Mouse (Mus musculus): ENCODE results near the gene Fpr1. TPM values are rescaled to one million over a fixed set of nuclear protein-coding genes. Genes with fewer than 3 reads are reported as not detected.
A peak's percentile ranks its signal among the peaks of the same experiment; 100 is the strongest.

Fpr1 gene
- polyA plus RNA-seq, 1 experiment from 2014 or later, result 13.7 TPM

DNA sequence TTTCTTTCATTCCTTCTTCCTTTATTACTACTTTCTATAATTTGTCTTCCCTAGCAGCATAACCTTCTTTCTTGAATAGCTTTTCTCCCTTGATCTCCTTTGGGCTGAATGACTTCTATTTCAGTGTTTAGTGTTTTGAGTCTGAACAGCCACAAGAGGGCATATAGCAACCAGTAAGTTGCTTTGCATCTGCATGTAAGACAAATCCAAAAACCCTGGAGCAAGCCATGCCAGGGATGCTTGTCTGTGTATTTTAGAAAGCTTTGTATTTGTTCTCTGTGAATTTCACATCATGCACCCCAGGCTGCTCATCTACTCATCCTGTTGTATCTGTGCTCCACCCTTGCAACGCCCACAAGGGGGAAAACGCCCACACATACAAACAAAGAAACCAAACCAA lies 15.5 kb upstream of the Fpr1 start:
- Histone ChIP-seq H3K27me3 (replicated peaks; ENCODE audit: insufficient read depth, low read length) (no peaks in the 10 kb centered on the region), H3K4me2 (replicated peaks; ENCODE audit: low read depth, low read length) (no peak overlapping the region), H3K4me1 (ENCODE audit: insufficient read depth, low read depth, low read length) (no peaks in the 10 kb centered on the region), H3K27ac (ENCODE audit: low read length) (no peak overlapping the region), H3K36me3 (ENCODE audit: insufficient read depth, low read length) (no peaks in the 10 kb centered on the region), H3K9me3 (ENCODE audit: low read length) (no peaks in the 10 kb centered on the region), H3K4me3 (ENCODE audit: low read depth, low read length) (no peak overlapping the region), H3K9ac (replicated peaks; ENCODE audit: low read depth) (no peak overlapping the region)
- TF ChIP-seq CTCF (IDR thresholded peaks at IDR 0.05) (peak; percentile 55), EP300 (IDR thresholded peaks at IDR 0.05) (no peak)
- ATAC-seq (no peak), DNase-seq (ENCODE audit: low spot score) (peak; percentile 39)
- 73% methylated on average over 2 of the region's 2 CpGs for WGBS

DNA sequence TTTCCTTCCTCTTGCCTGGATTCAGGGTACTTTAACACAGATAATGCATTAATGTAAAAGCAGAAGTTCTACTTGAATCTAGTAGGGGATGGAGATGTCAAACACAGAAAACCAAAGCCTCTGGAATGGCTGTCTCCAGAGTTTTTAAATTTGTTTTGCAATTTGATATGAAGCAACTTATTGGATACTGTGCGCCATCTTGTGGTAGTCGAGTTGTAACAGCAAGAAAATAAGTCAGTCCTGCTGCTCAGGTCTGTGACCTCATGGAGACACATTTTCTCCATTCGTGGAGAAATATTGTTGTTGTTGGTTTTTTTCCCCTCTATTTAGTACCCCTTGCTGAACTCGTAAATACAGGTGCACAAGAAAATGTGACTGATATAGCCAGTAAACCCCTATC lies 12.3 kb upstream of the Fpr1 start:
- Histone ChIP-seq H3K27me3 (replicated peaks; ENCODE audit: insufficient read depth, low read length) (no peaks in the 10 kb centered on the region), H3K9me3 (ENCODE audit: low read length) (no peaks in the 10 kb centered on the region), H3K4me2 (replicated peaks; ENCODE audit: low read depth, low read length) (no peak overlapping the region), H3K27ac (ENCODE audit: low read length) (no peak overlapping the region), H3K36me3 (ENCODE audit: insufficient read depth, low read length) (no peaks in the 10 kb centered on the region), H3K9ac (replicated peaks; ENCODE audit: low read depth) (no peak overlapping the region), H3K4me3 (ENCODE audit: low read depth, low read length) (no peak overlapping the region), H3K4me1 (ENCODE audit: insufficient read depth, low read depth, low read length) (no peaks in the 10 kb centered on the region)
- TF ChIP-seq CTCF (IDR thresholded peaks at IDR 0.05), result peak; percentile 81
- no peak for TF ChIP-seq EP300 (IDR thresholded peaks at IDR 0.05)
- ATAC-seq, result no peak; the same call in 1 of the 2 replicates
- DNase-seq (ENCODE audit: low spot score), result peak; percentile 87
- 4% methylated on average over 4 of the region's 4 CpGs for WGBS

DNA sequence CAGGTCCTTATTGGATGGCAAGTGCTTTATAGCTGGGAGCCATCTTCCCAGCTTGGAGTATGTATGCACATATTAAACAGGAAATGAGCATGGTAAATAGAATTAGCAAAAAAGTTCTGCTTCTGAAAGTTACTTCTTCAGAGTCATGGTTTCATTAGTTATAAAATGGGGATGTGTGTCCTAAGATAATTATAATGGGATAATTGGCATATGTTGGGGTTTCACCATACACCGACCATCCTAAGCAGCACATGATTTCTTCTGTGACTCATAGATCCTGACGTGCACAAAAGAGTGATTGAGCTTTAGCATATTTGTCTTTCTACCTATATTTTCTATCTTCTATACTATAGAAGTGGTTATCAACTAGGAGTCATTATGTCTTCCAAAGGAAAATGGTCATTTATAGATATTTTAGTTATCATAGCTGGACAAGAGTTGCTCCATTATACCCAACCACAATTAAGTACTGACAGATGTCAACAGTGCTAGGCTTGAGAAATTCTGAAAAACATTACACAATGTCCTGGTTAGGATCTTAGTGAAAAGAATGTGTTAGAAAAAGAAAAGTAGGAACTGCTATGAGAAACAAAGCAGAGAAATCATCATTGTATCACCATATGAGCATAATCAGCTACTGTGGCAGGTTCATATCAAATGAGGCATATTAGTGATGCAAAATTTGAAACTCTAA lies 6.1 kb upstream of the Fpr1 start:
- Histone ChIP-seq H3K36me3 (ENCODE audit: insufficient read depth, low read length) (no peaks in the 10 kb centered on the region), H3K27me3 (replicated peaks; ENCODE audit: insufficient read depth, low read length) (no peaks in the 10 kb centered on the region), H3K4me1 (ENCODE audit: insufficient read depth, low read depth, low read length) (no peaks in the 10 kb centered on the region), H3K4me2 (replicated peaks; ENCODE audit: low read depth, low read length) (no peak overlapping the region), H3K27ac (ENCODE audit: low read length) (no peak overlapping the region), H3K9ac (replicated peaks; ENCODE audit: low read depth) (no peak overlapping the region), H3K9me3 (ENCODE audit: low read length) (no peaks in the 10 kb centered on the region), H3K4me3 (ENCODE audit: low read depth, low read length) (no peak overlapping the region)
- 73% methylated on average over 2 of the region's 2 CpGs for WGBS
- TF ChIP-seq EP300 (IDR thresholded peaks at IDR 0.05) (0 out of 2 replicates have a peak, but pooled peaks have one; percentile 39), CTCF (IDR thresholded peaks at IDR 0.05) (no peak)
- peak; percentile 60 for DNase-seq (ENCODE audit: low spot score)
- 0 out of 2 replicates have a peak, but pooled peaks have one; percentile 33 for ATAC-seq

DNA sequence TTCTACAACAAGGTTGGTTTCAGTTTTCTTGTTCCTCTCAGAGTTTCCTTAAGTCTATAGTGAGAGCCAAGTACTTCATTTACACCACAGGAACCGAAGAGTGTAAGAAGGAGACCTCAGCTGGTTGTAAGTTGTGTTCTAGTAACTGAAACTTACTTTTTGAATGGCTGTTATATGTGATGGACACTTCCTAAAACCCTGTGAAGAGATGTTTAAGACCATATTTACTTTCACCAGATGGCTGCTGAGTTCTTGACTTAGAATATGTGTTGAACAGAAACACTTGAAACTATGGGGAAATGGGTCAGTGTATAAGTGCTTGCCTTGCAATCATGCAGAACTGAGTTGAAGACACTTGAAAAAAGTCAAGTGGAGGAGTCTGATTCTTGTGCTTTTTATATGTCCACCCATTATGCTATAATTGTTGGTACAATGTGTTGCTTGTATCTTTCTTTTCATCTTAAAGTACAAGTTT lies 4.1 kb upstream of the Fpr1 start, which contains the start of the genes Fpr2 and Fpr3:
Fpr2 (plus strand) TSS at position 51 of the 475 bp plus-strand sequence.
Fpr3 (plus strand) TSS at position 79 of the 475 bp plus-strand sequence.
- Histone ChIP-seq H3K9me3 (ENCODE audit: low read length) (no peaks in the 10 kb centered on the region), H3K4me2 (replicated peaks; ENCODE audit: low read depth, low read length) (no peak within 1 kb of the TSS), H3K27me3 (replicated peaks; ENCODE audit: insufficient read depth, low read length) (no peaks in the 10 kb centered on the region), H3K9ac (replicated peaks; ENCODE audit: low read depth) (no peak within 1 kb of the TSS), H3K27ac (ENCODE audit: low read length) (no peak within 1 kb of the TSS), H3K4me1 (ENCODE audit: insufficient read depth, low read depth, low read length) (no peaks in the 10 kb centered on the region), H3K36me3 (ENCODE audit: insufficient read depth, low read length) (no peaks in the 10 kb centered on the region), H3K4me3 (ENCODE audit: low read depth, low read length) (no peak within 1 kb of the TSS)
- TF ChIP-seq EP300 (IDR thresholded peaks at IDR 0.05) (no peak), CTCF (IDR thresholded peaks at IDR 0.05) (no peak)
- ATAC-seq (peak; percentile 74), DNase-seq (ENCODE audit: low spot score) (peak; percentile 62)
- 28% methylated on average over 1 of the region's 1 CpGs for WGBS

DNA sequence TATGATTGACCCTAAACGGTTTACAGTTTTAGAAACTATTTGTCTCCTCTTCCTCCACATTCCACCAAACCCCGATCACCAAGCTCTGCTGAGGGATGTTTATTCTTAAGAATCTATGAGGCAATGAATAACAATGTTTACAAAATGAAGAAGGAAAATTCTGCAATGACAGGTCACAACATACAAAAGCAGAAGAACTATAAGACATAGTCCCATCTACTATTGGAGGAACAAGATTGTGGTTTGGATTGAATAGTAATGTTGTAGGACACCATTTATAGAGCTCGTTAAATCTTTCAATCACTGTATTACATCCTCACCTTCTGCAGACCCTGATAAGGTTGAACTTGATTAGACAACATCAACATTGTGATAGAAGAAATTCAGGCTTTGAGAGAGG lies 1.1 kb downstream of the Fpr1 start:
- DNase-seq (ENCODE audit: low spot score), result peak; percentile 12
- TF ChIP-seq CTCF (IDR thresholded peaks at IDR 0.05) (no peak), EP300 (IDR thresholded peaks at IDR 0.05) (no peak)
- 65% methylated on average over 3 of the region's 3 CpGs for WGBS
- H3K4me2 ChIP-seq (replicated peaks; ENCODE audit: low read depth, low read length), result no peak overlapping the region
- no peaks in the 10 kb centered on the region for H3K27me3 ChIP-seq (replicated peaks; ENCODE audit: insufficient read depth, low read length)
- no peak for ATAC-seq
- no peaks in the 10 kb centered on the region for H3K4me1 ChIP-seq (ENCODE audit: insufficient read depth, low read depth, low read length)
- H3K36me3 ChIP-seq (ENCODE audit: insufficient read depth, low read length), result no peaks in the 10 kb centered on the region
- H3K27ac ChIP-seq (ENCODE audit: low read length), result no peak overlapping the region
- no peak overlapping the region for H3K9ac ChIP-seq (replicated peaks; ENCODE audit: low read depth)
- H3K4me3 ChIP-seq (ENCODE audit: low read depth, low read length), result no peak overlapping the region
- H3K9me3 ChIP-seq (ENCODE audit: low read length), result no peaks in the 10 kb centered on the region

DNA sequence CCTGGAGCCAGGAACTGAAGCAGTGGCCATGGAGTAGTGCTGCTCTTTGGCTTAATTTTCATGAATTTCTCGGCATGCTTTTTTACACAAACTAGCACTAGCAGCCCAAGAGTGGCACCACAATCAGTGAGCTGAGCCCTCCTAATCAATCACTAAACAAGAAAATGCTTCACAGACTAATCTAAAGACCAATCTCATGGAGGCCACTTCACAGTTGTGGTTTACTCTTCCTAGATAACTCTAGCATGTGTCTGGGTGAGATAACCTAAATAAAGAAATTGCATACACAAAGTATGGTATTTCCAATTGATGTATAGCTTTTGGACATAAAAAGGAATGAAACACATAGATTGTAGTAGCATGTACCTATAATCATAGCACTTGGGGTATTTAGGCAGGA lies 4.4 kb downstream of the Fpr1 start:
- H3K36me3 ChIP-seq (ENCODE audit: insufficient read depth, low read length), result no peaks in the 10 kb centered on the region
- no peaks in the 10 kb centered on the region for H3K4me1 ChIP-seq (ENCODE audit: insufficient read depth, low read depth, low read length)
- H3K9me3 ChIP-seq (ENCODE audit: low read length), result no peaks in the 10 kb centered on the region
- ATAC-seq (no peak), DNase-seq (ENCODE audit: low spot score) (no peak)
- no peak overlapping the region for H3K9ac ChIP-seq (replicated peaks; ENCODE audit: low read depth)
- H3K27ac ChIP-seq (ENCODE audit: low read length), result no peak overlapping the region
- H3K4me3 ChIP-seq (ENCODE audit: low read depth, low read length), result no peak overlapping the region
- TF ChIP-seq CTCF (IDR thresholded peaks at IDR 0.05) (no peak), EP300 (IDR thresholded peaks at IDR 0.05) (no peak)
- H3K27me3 ChIP-seq (replicated peaks; ENCODE audit: insufficient read depth, low read length), result no peaks in the 10 kb centered on the region
- H3K4me2 ChIP-seq (replicated peaks; ENCODE audit: low read depth, low read length), result no peak overlapping the region
- 70% methylated on average over 1 of the region's 1 CpGs for WGBS
